Mouse (Mus musculus): Measurements from ENCODE around the gene Eif1ad. TPM values are rescaled to one million over a fixed set of nuclear protein-coding genes. Genes with fewer than 3 reads are reported as not detected.
"Not testable (repeated sequence)": the region's sequence is repeated elsewhere in the genome, so short reads cannot be mapped to it uniquely, and the experiment has no call there.

The Eif1ad gene
- polyA plus RNA-seq, 1 experiment from 2014 or later = 72.9 TPM

GRCm38 (mm10) chr19:5348064-5348463, 18.5 kb upstream of the Eif1ad start:
- no peaks in the 10 kb centered on the region; the same call in 1 of the 2 replicates for H3K27me3 ChIP-seq (replicated peaks; ENCODE audit: control insufficient read depth, insufficient read depth, low read length)
- no peak overlapping the region for H3K9ac ChIP-seq (ENCODE audit: low read depth, low read length)
- DNase-seq (ENCODE audit: low spot score) (no peak), ATAC-seq (replicated peaks; ENCODE audit: low FRiP score) (no peak; the same call in 1 of the 2 replicates)
- H3K27ac ChIP-seq (ENCODE audit: low read depth, low read length) = no peak overlapping the region
- H3K4me1 ChIP-seq (replicated peaks; ENCODE audit: control insufficient read depth, insufficient read depth, low read length) = peaks cover 4% of the 10 kb centered on the region
- no peak overlapping the region for H3K4me3 ChIP-seq (ENCODE audit: low read depth, low read length)
- H3K36me3 ChIP-seq (ENCODE audit: control insufficient read depth, insufficient read depth, low read length) = no peaks in the 10 kb centered on the region
- no peak overlapping the region for H3K4me2 ChIP-seq
- WGBS = 76% methylated on average over 6 of the region's 6 CpGs
- H3K9me3 ChIP-seq (ENCODE audit: control insufficient read depth, low read length) = no peaks in the 10 kb centered on the region

GRCm38 (mm10) chr19:5348526-5349501, 17.7 kb upstream of the Eif1ad start:
- peak overlapping the region; percentile 49 for H3K4me3 ChIP-seq (ENCODE audit: low read depth, low read length)
- H3K27me3 ChIP-seq (replicated peaks; ENCODE audit: control insufficient read depth, insufficient read depth, low read length) = no peaks in the 10 kb centered on the region; the same call in 1 of the 2 replicates
- WGBS = 6% methylated on average over 34 of the region's 34 CpGs
- H3K9me3 ChIP-seq (ENCODE audit: control insufficient read depth, low read length) = no peaks in the 10 kb centered on the region
- DNase-seq (ENCODE audit: low spot score) (peak; percentile 51), ATAC-seq (replicated peaks; ENCODE audit: low FRiP score) (peak; percentile 64)
- peak overlapping the region; percentile 49 for H3K9ac ChIP-seq (ENCODE audit: low read depth, low read length)
- H3K36me3 ChIP-seq (ENCODE audit: control insufficient read depth, insufficient read depth, low read length) = no peaks in the 10 kb centered on the region
- H3K27ac ChIP-seq (ENCODE audit: low read depth, low read length) = no peak overlapping the region
- peak overlapping the region; percentile 94 for H3K4me2 ChIP-seq
- peaks cover 4% of the 10 kb centered on the region for H3K4me1 ChIP-seq (replicated peaks; ENCODE audit: control insufficient read depth, insufficient read depth, low read length)

- H3K27ac ChIP-seq (ENCODE audit: low read depth, low read length); H3K27me3 ChIP-seq (replicated peaks; ENCODE audit: control insufficient read depth, insufficient read depth, low read length); DNase-seq (ENCODE audit: low spot score); ATAC-seq (replicated peaks; ENCODE audit: low FRiP score); H3K9me3 ChIP-seq (ENCODE audit: control insufficient read depth, low read length); H3K36me3 ChIP-seq (ENCODE audit: control insufficient read depth, insufficient read depth, low read length); H3K4me1 ChIP-seq (replicated peaks; ENCODE audit: control insufficient read depth, insufficient read depth, low read length): not testable (repeated sequence)
- WGBS = 64% methylated on average over 6 of the region's 6 CpGs
- H3K4me3 ChIP-seq (ENCODE audit: low read depth, low read length) = peak within 1 kb of the TSS; percentile 49
- H3K4me2 ChIP-seq = peak within 1 kb of the TSS; percentile 94
- H3K9ac ChIP-seq (ENCODE audit: low read depth, low read length) = peak within 1 kb of the TSS; percentile 49
Observed at GRCm38 (mm10) chr19:5349502-5349873, 17.1 kb upstream of the Eif1ad start, which contains the start of gene Cst6. TSS of gene Cst6 (minus strand) at chr19:5349574.

GRCm38 (mm10) chr19:5353609-5354008, 12.9 kb upstream of the Eif1ad start:
- no peak overlapping the region for H3K4me3 ChIP-seq (ENCODE audit: low read depth, low read length)
- 72% methylated on average over 2 of the region's 2 CpGs for WGBS

GRCm38 (mm10) chr19:5356080-5356479, 10.5 kb upstream of the Eif1ad start:
- Histone ChIP-seq H3K27ac (ENCODE audit: low read depth, low read length) (no peak overlapping the region), H3K4me2 (no peak overlapping the region), H3K9ac (ENCODE audit: low read depth, low read length) (no peak overlapping the region), H3K36me3 (ENCODE audit: control insufficient read depth, insufficient read depth, low read length) (no peaks in the 10 kb centered on the region), H3K4me1 (replicated peaks; ENCODE audit: control insufficient read depth, insufficient read depth, low read length) (no peaks in the 10 kb centered on the region), H3K27me3 (replicated peaks; ENCODE audit: control insufficient read depth, insufficient read depth, low read length) (no peaks in the 10 kb centered on the region), H3K4me3 (ENCODE audit: low read depth, low read length) (no peak overlapping the region), H3K9me3 (ENCODE audit: control insufficient read depth, low read length) (no peaks in the 10 kb centered on the region)
- no peak for DNase-seq (ENCODE audit: low spot score)
- ATAC-seq (replicated peaks; ENCODE audit: low FRiP score) = no peak
- WGBS = no CpG with 5 or more reads among the region's 1 CpGs

More at GRCm38 (mm10) chr19:5353609-5354008, 12.9 kb upstream of the Eif1ad start:
- DNase-seq (ENCODE audit: low spot score) = no peak
- Histone ChIP-seq H3K9me3 (ENCODE audit: control insufficient read depth, low read length) (no peaks in the 10 kb centered on the region), H3K27ac (ENCODE audit: low read depth, low read length) (no peak overlapping the region), H3K4me2 (no peak overlapping the region), H3K4me1 (replicated peaks; ENCODE audit: control insufficient read depth, insufficient read depth, low read length) (peaks cover 4% of the 10 kb centered on the region), H3K27me3 (replicated peaks; ENCODE audit: control insufficient read depth, insufficient read depth, low read length) (no peaks in the 10 kb centered on the region; the same call in 1 of the 2 replicates), H3K9ac (ENCODE audit: low read depth, low read length) (no peak overlapping the region), H3K36me3 (ENCODE audit: control insufficient read depth, insufficient read depth, low read length) (no peaks in the 10 kb centered on the region)
- ATAC-seq (replicated peaks; ENCODE audit: low FRiP score) = no peak

- no peak overlapping the region for H3K4me3 ChIP-seq (ENCODE audit: low read depth, low read length)
- H3K9ac ChIP-seq (ENCODE audit: low read depth, low read length) = no peak overlapping the region
- no peaks in the 10 kb centered on the region for H3K9me3 ChIP-seq (ENCODE audit: control insufficient read depth, low read length)
- 81% methylated on average over 2 of the region's 2 CpGs for WGBS
- no peak for ATAC-seq (replicated peaks; ENCODE audit: low FRiP score)
- peaks cover 9% of the 10 kb centered on the region for H3K4me1 ChIP-seq (replicated peaks; ENCODE audit: control insufficient read depth, insufficient read depth, low read length)
- H3K27me3 ChIP-seq (replicated peaks; ENCODE audit: control insufficient read depth, insufficient read depth, low read length) = no peaks in the 10 kb centered on the region
- H3K4me2 ChIP-seq = no peak overlapping the region
- H3K27ac ChIP-seq (ENCODE audit: low read depth, low read length) = no peak overlapping the region
- H3K36me3 ChIP-seq (ENCODE audit: control insufficient read depth, insufficient read depth, low read length) = peaks cover 17% of the 10 kb centered on the region
- DNase-seq (ENCODE audit: low spot score) = no peak
Observed at GRCm38 (mm10) chr19:5362186-5362585, 4.4 kb upstream of the Eif1ad start.

- no peaks in the 10 kb centered on the region for H3K27me3 ChIP-seq (replicated peaks; ENCODE audit: control insufficient read depth, insufficient read depth, low read length)
- no peak overlapping the region for H3K4me3 ChIP-seq (ENCODE audit: low read depth, low read length)
- DNase-seq (ENCODE audit: low spot score) (no peak), ATAC-seq (replicated peaks; ENCODE audit: low FRiP score) (no peak)
- no peaks in the 10 kb centered on the region for H3K9me3 ChIP-seq (ENCODE audit: control insufficient read depth, low read length)
- WGBS = 85% methylated on average over 2 of the region's 2 CpGs
- peaks cover 17% of the 10 kb centered on the region for H3K4me1 ChIP-seq (replicated peaks; ENCODE audit: control insufficient read depth, insufficient read depth, low read length)
- peaks cover 24% of the 10 kb centered on the region for H3K36me3 ChIP-seq (ENCODE audit: control insufficient read depth, insufficient read depth, low read length)
- H3K27ac ChIP-seq (ENCODE audit: low read depth, low read length) = no peak overlapping the region
- H3K4me2 ChIP-seq = no peak overlapping the region
- no peak overlapping the region for H3K9ac ChIP-seq (ENCODE audit: low read depth, low read length)
Observed at GRCm38 (mm10) chr19:5364124-5364523, 2.4 kb upstream of the Eif1ad start.

GRCm38 (mm10) chr19:5365751-5366150, 790 bp upstream of the Eif1ad start:
- Histone ChIP-seq H3K27ac (ENCODE audit: low read depth, low read length) (peak overlapping the region; percentile 92), H3K4me2 (peak overlapping the region; percentile 98), H3K9ac (ENCODE audit: low read depth, low read length) (peak overlapping the region; percentile 96), H3K36me3 (ENCODE audit: control insufficient read depth, insufficient read depth, low read length) (peaks cover 38% of the 10 kb centered on the region), H3K9me3 (ENCODE audit: control insufficient read depth, low read length) (no peaks in the 10 kb centered on the region), H3K27me3 (replicated peaks; ENCODE audit: control insufficient read depth, insufficient read depth, low read length) (no peaks in the 10 kb centered on the region), H3K4me1 (replicated peaks; ENCODE audit: control insufficient read depth, insufficient read depth, low read length) (peaks cover 17% of the 10 kb centered on the region), H3K4me3 (ENCODE audit: low read depth, low read length) (peak overlapping the region; percentile 88)
- DNase-seq (ENCODE audit: low spot score) (peak; percentile 43), ATAC-seq (replicated peaks; ENCODE audit: low FRiP score) (no peak)
- 14% methylated on average over 11 of the region's 11 CpGs for WGBS

- no peak for ATAC-seq (replicated peaks; ENCODE audit: low FRiP score)
- H3K27ac ChIP-seq (ENCODE audit: low read depth, low read length) = peak within 1 kb of the TSS; percentile 92
Observed at GRCm38 (mm10) chr19:5367053-5367359, 465 bp downstream of the Eif1ad start, which contains the start of gene Banf1. TSS of gene Banf1 (minus strand) at chr19:5367168.

More at GRCm38 (mm10) chr19:5367053-5367359, 465 bp downstream of the Eif1ad start, which contains the start of gene Banf1:
- Histone ChIP-seq H3K27me3 (replicated peaks; ENCODE audit: control insufficient read depth, insufficient read depth, low read length) (no peaks in the 10 kb centered on the region), H3K9me3 (ENCODE audit: control insufficient read depth, low read length) (no peaks in the 10 kb centered on the region), H3K9ac (ENCODE audit: low read depth, low read length) (peak within 1 kb of the TSS; percentile 96), H3K4me3 (ENCODE audit: low read depth, low read length) (peak within 1 kb of the TSS; percentile 88), H3K36me3 (ENCODE audit: control insufficient read depth, insufficient read depth, low read length) (peaks cover 47% of the 10 kb centered on the region), H3K4me1 (replicated peaks; ENCODE audit: control insufficient read depth, insufficient read depth, low read length) (peaks cover 17% of the 10 kb centered on the region), H3K4me2 (peak within 1 kb of the TSS; percentile 98)
- no peak for DNase-seq (ENCODE audit: low spot score)
- WGBS = under 1% methylated on average over 33 of the region's 33 CpGs

Measured in liver, embryonic 11.5 days (tissue).